In genomic region chr3:107130661-107131326, GRCm38 (mm10) we compare ENCODE assay signal across 10 mouse cellular contexts. TPM values are rescaled to one million over a fixed set of nuclear protein-coding genes. Genes with fewer than 3 reads are reported as not detected.
A peak's percentile ranks its signal among the peaks of the same experiment; 100 is the strongest.
DNase-seq lines count a peak whose midpoint lies in the region; ATAC-seq and TF ChIP-seq lines count a peak whose summit lies in the region.
"Had no signal": no experiment of that assay in that cellular context is flagged by ENCODE, and none has a peak within 500 bp of the region (broad histone marks: within the 10 kb centered on the region; RNA-seq: fewer than 3 reads in every experiment).

No protein-coding gene starts in this region.

- H3K9ac ChIP-seq in kidney, embryonic 15.5 days, result no peak overlapping the region
- H3K9ac ChIP-seq in heart, embryonic 15.5 days, result no peak overlapping the region
- no peak overlapping the region for H3K9ac ChIP-seq in forebrain, embryonic 12.5 days
- H3K9ac ChIP-seq: liver, embryonic 13.5 days had no signal

- no peaks in the 10 kb centered on the region for H3K9me3 ChIP-seq in kidney, embryonic 15.5 days (replicated peaks)
- H3K9me3 ChIP-seq in heart, embryonic 15.5 days (replicated peaks), result no peaks in the 10 kb centered on the region
- H3K9me3 ChIP-seq in forebrain, embryonic 12.5 days, result no peaks in the 10 kb centered on the region
- H3K9me3 ChIP-seq: liver, embryonic 13.5 days had no signal

- H3K4me3 ChIP-seq in kidney, embryonic 15.5 days (replicated peaks), result no peak overlapping the region
- H3K4me3 ChIP-seq in heart, embryonic 15.5 days, result no peak overlapping the region
- no peak overlapping the region for H3K4me3 ChIP-seq in forebrain, embryonic 12.5 days (replicated peaks)
- no peak overlapping the region for H3K4me3 ChIP-seq in layer of hippocampus, adult 2 months
- H3K4me3 ChIP-seq: liver, embryonic 13.5 days had no signal

- peak; percentile 57 for DNase-seq in kidney, adult 18-20 months
- DNase-seq in adrenal gland, postnatal 36 days, result peak; percentile 48 to 66
- peak; percentile 68 for DNase-seq in lung, postnatal 14 days
- no peak for DNase-seq in spleen, postnatal 14 days (ENCODE audit: low spot score in 2 of 2)
- no peak for DNase-seq in layer of hippocampus, adult 2 months (ENCODE audit: low spot score in 2 of 2)
- DNase-seq: liver, embryonic 13.5 days had no signal

- no peak; the same call in 1 of the 2 replicates for ATAC-seq in kidney, embryonic 15.5 days (replicated peaks; ENCODE audit: low FRiP score)
- peak; percentile 82 for ATAC-seq in heart, embryonic 15.5 days (replicated peaks; ENCODE audit: insufficient number of reproducible peaks, insufficient read depth, low FRiP score, low read depth)
- ATAC-seq in forebrain, embryonic 12.5 days (ENCODE audit: low FRiP score), result no peak

- WGBS in kidney, embryonic 15.5 days, result 80% methylated on average over 4 of the region's 4 CpGs
- WGBS in heart, embryonic 15.5 days, result 46% methylated on average over 4 of the region's 4 CpGs
- WGBS in forebrain, embryonic 12.5 days, result 85% methylated on average over 4 of the region's 4 CpGs

- no peaks in the 10 kb centered on the region for H3K36me3 ChIP-seq in kidney, embryonic 15.5 days
- H3K36me3 ChIP-seq in heart, embryonic 15.5 days, result no peaks in the 10 kb centered on the region
- no peaks in the 10 kb centered on the region for H3K36me3 ChIP-seq in forebrain, embryonic 12.5 days (replicated peaks)
- H3K36me3 ChIP-seq: liver, embryonic 13.5 days had no signal

- no peak overlapping the region for H3K27ac ChIP-seq in kidney, embryonic 15.5 days
- peak overlapping the region; percentile 71 for H3K27ac ChIP-seq in heart, embryonic 15.5 days
- no peak overlapping the region for H3K27ac ChIP-seq in forebrain, embryonic 12.5 days
- H3K27ac ChIP-seq in layer of hippocampus, adult 2 months, result no peak overlapping the region
- H3K27ac ChIP-seq: liver, embryonic 13.5 days had no signal

- no peak overlapping the region for H3K4me2 ChIP-seq in kidney, embryonic 15.5 days
- no peak overlapping the region for H3K4me2 ChIP-seq in heart, embryonic 15.5 days
- H3K4me2 ChIP-seq in forebrain, embryonic 12.5 days, result no peak overlapping the region
- H3K4me2 ChIP-seq: liver, embryonic 13.5 days had no signal

- TF ChIP-seq CTCF in layer of hippocampus, adult 2 months (conservative IDR thresholded peaks at IDR 0.05), result no peak

- no peaks in the 10 kb centered on the region for H3K27me3 ChIP-seq in kidney, embryonic 15.5 days
- no peaks in the 10 kb centered on the region for H3K27me3 ChIP-seq in heart, embryonic 15.5 days
- H3K27me3 ChIP-seq in forebrain, embryonic 12.5 days, result no peaks in the 10 kb centered on the region
- H3K27me3 ChIP-seq: liver, embryonic 13.5 days had no signal

- no peaks in the 10 kb centered on the region for H3K4me1 ChIP-seq in kidney, embryonic 15.5 days
- peaks cover 19% of the 10 kb centered on the region for H3K4me1 ChIP-seq in heart, embryonic 15.5 days (replicated peaks)
- 0 out of 2 replicates have a peak, but pooled peaks cover 3% of the 10 kb centered on the region for H3K4me1 ChIP-seq in forebrain, embryonic 12.5 days
- H3K4me1 ChIP-seq: liver, embryonic 13.5 days had no signal

RNA-seq across cellular contexts. Expression of gene Kcna2, which starts 29.8 kb away (rescaled TPM):
- polyA plus RNA-seq in kidney, embryonic 15.5 days (2015; fragmentation: Nextera tagmentation; extraction: Ambion mirVana), result 0.08 TPM in 2 replicates
- total RNA-seq in adrenal gland, postnatal 36 days (2021), result 1 to 10 TPM in 1 of 2 experiments, under 1 TPM in 1; 0.99 to 1.2 TPM
- 0.05 and 0.13 TPM in 2 replicates for polyA plus RNA-seq in heart, embryonic 15.5 days (2015; fragmentation: Nextera tagmentation; extraction: Ambion mirVana)
- 0.29 TPM in 2 replicates for polyA plus RNA-seq in forebrain, embryonic 12.5 days (2016; fragmentation: Nextera tagmentation; extraction: Ambion mirVana)
- 10 to 100 TPM; 89.7 to 94.9 TPM for total RNA-seq in layer of hippocampus, adult 2 months (2021)
- total RNA-seq: hematopoietic stem cell, adult 5-6 weeks had no signal

RNA-seq across cellular contexts. Expression of gene Kcna10, which starts 52.1 kb away (rescaled TPM):
- not detected in 2 replicates for polyA plus RNA-seq in kidney, embryonic 15.5 days (2015; fragmentation: Nextera tagmentation; extraction: Ambion mirVana)
- not detected for total RNA-seq in adrenal gland, postnatal 36 days (2021)
- polyA plus RNA-seq in heart, embryonic 15.5 days (2015; fragmentation: Nextera tagmentation; extraction: Ambion mirVana), result not detected in 2 replicates
- polyA plus RNA-seq in forebrain, embryonic 12.5 days (2016; fragmentation: Nextera tagmentation; extraction: Ambion mirVana), result not detected in 2 replicates
- total RNA-seq in layer of hippocampus, adult 2 months (2021), result not detected
- total RNA-seq: hematopoietic stem cell, adult 5-6 weeks had no signal
- polyA plus RNA-seq: liver, embryonic 13.5 days had no signal

Comparison
In these comparisons a context has a peak if more than half of its experiments do, and no peak if none do; other contexts are left out.
1. DNase-seq: peak in kidney, adult 18-20 months (single experiment), adrenal gland, postnatal 36 days (2 of 2) and lung, postnatal 14 days (single experiment); none in spleen, postnatal 14 days (0 of 2) and layer of hippocampus, adult 2 months (0 of 2).